Mouse (Mus musculus) limb, embryonic 14.5 days (tissue): ENCODE results near the gene Invs. TPM values are rescaled to one million over a fixed set of nuclear protein-coding genes. Genes with fewer than 3 reads are reported as not detected.

ENCODE experiments used
- ATAC-seq: fragments of 200-750 bp; cut with Nextera tagmentation; 2 replicates; pipeline ENCODE4 v1.8.0; 2017; ENCODE audit warnings: low read depth, moderate number of reproducible peaks, moderate TSS enrichment; ENCODE audit not compliant: low FRiP score
- DNase-seq: peaks from one replicate; pipeline ENCODE4 v3.0.0-alpha.2; 2015; ENCODE audit warnings: low spot score
- H3K27ac ChIP-seq: fragments of 300-500 bp; sonication (generic); replicated peaks from 2 replicates; pipeline ENCODE4 v1.5.1; 2014; ENCODE audit warnings: low read depth, mild to moderate bottlenecking, low read length, moderate library complexity, mixed read lengths
- H3K27me3 ChIP-seq: fragments of 300-500 bp; sonication (generic); 2 replicates; pipeline ENCODE4 v1.6.1; 2014; ENCODE audit warnings: low read length, mixed read lengths; ENCODE audit not compliant: control insufficient read depth, insufficient read depth
- H3K36me3 ChIP-seq: fragments of 300-500 bp; sonication (generic); 2 replicates; pipeline ENCODE4 v1.6.1; 2014; ENCODE audit warnings: mild to moderate bottlenecking, low read length, moderate library complexity, mixed read lengths; ENCODE audit not compliant: control insufficient read depth, insufficient read depth
- H3K4me1 ChIP-seq: fragments of 300-500 bp; sonication (generic); 2 replicates; pipeline ENCODE4 v1.6.1; 2014; ENCODE audit warnings: antibody characterized with exemption, low read length, mixed read lengths; ENCODE audit not compliant: control insufficient read depth, insufficient read depth
- H3K4me2 ChIP-seq: fragments of 300-500 bp; sonication (generic); replicated peaks from 2 replicates; pipeline ENCODE4 v1.6.1; 2014; ENCODE audit warnings: low read depth, mild to moderate bottlenecking, low read length, moderate library complexity; ENCODE audit not compliant: severe bottlenecking
- H3K4me3 ChIP-seq: fragments of 300-500 bp; sonication (generic); replicated peaks from 2 replicates; pipeline ENCODE4 v1.5.1; 2014; ENCODE audit warnings: low read length
- H3K9ac ChIP-seq: fragments of 300-500 bp; sonication (generic); 2 replicates; pipeline ENCODE4 v1.6.1; 2014; ENCODE audit warnings: mild to moderate bottlenecking, low read depth, low read length, moderate library complexity; ENCODE audit not compliant: severe bottlenecking
- H3K9me3 ChIP-seq: fragments of 300-500 bp; sonication (generic); 2 replicates; pipeline ENCODE4 v1.6.1; 2016; ENCODE audit warnings: low read length; ENCODE audit not compliant: control insufficient read depth
- POLR2A ChIP-seq: fragments of 200-500 bp; IDR thresholded peaks from 2 replicates; pipeline ENCODE4 v1.8.0; 2012; ENCODE audit warnings: inconsistent platforms, mild to moderate bottlenecking, moderate library complexity, borderline replicate concordance; ENCODE audit not compliant: insufficient read depth, insufficient read length; ENCODE audit errors: extremely low read depth
- WGBS: fragments of 180-500 bp; shearing (Covaris S2); extraction: QIAGEN DNeasy Blood & Tissue Kit; methylation state at CpG from one replicate; pipeline ENCODE4 v1.1.7; 2014; 5-methylcytosine and 5-hydroxymethylcytosine counted together
- polyA plus RNA-seq, 2 experiments: library from polyadenylated mRNA; depleted of rRNA in 1 of 2; stranded (reverse) in 1 of 2; unstranded in 1 of 2; fragments of >200 nt; fragmentation: Nextera tagmentation in 1 of 2; extraction: Ambion mirVana in 1 of 2; gene quantifications; 2 replicates each; pipeline versions ENCODE4 v1.2.1 to v1.2.3; 2012 to 2014

The Invs gene
- polyA plus RNA-seq, 2 experiments = 6.5 to 7.8 TPM

- H3K4me1 ChIP-seq = peaks cover 9% of the 10 kb centered on the region; the same call in 1 of the 2 replicates
- H3K9me3 ChIP-seq = no peaks in the 10 kb centered on the region
- H3K9ac ChIP-seq = no peak overlapping the region
- no peak for TF ChIP-seq POLR2A
- no peak overlapping the region for H3K4me2 ChIP-seq
- ATAC-seq = no peak
- DNase-seq = no peak
- no peak overlapping the region for H3K27ac ChIP-seq
- no peaks in the 10 kb centered on the region for H3K27me3 ChIP-seq
- WGBS = 92% methylated on average over 1 of the region's 1 CpGs
- no peak overlapping the region for H3K4me3 ChIP-seq
- peaks cover 8% of the 10 kb centered on the region; the same call in 1 of the 2 replicates for H3K36me3 ChIP-seq
Measured at GRCm38 (mm10) chr4:48281121-48281520, 1.6 kb downstream of the Invs start.

- H3K4me3 ChIP-seq = no peak overlapping the region
- WGBS = 85% methylated on average over 5 of the region's 5 CpGs
- peaks cover 8% of the 10 kb centered on the region for H3K36me3 ChIP-seq
- no peak overlapping the region for H3K27ac ChIP-seq
- H3K9ac ChIP-seq = no peak overlapping the region
- no peaks in the 10 kb centered on the region for H3K27me3 ChIP-seq
- no peak for DNase-seq
- H3K4me1 ChIP-seq = no peaks in the 10 kb centered on the region
- H3K4me2 ChIP-seq = no peak overlapping the region
- ATAC-seq = no peak
- no peak for TF ChIP-seq POLR2A
- H3K9me3 ChIP-seq = no peaks in the 10 kb centered on the region
Measured at GRCm38 (mm10) chr4:48287086-48287757, 7.7 kb downstream of the Invs start.

GRCm38 (mm10) chr4:48314814-48315213, 35.3 kb downstream of the Invs start:
- Histone ChIP-seq H3K9me3 (no peaks in the 10 kb centered on the region), H3K27me3 (no peaks in the 10 kb centered on the region), H3K27ac (no peak overlapping the region), H3K36me3 (no peaks in the 10 kb centered on the region), H3K4me1 (no peaks in the 10 kb centered on the region), H3K9ac (no peak overlapping the region), H3K4me3 (no peak overlapping the region), H3K4me2 (no peak overlapping the region)
- TF ChIP-seq POLR2A = no peak
- 79% methylated on average over 3 of the region's 3 CpGs for WGBS
- ATAC-seq (no peak), DNase-seq (no peak)

GRCm38 (mm10) chr4:48316036-48316435, 36.5 kb downstream of the Invs start:
- no peaks in the 10 kb centered on the region for H3K9me3 ChIP-seq
- H3K4me2 ChIP-seq = no peak overlapping the region
- H3K4me1 ChIP-seq = no peaks in the 10 kb centered on the region
- no peak for TF ChIP-seq POLR2A
- no peak overlapping the region for H3K9ac ChIP-seq
- no peak overlapping the region for H3K27ac ChIP-seq
- DNase-seq = no peak
- ATAC-seq = no peak
- H3K27me3 ChIP-seq = no peaks in the 10 kb centered on the region
- H3K36me3 ChIP-seq = no peaks in the 10 kb centered on the region
- H3K4me3 ChIP-seq = no peak overlapping the region
- 86% methylated on average over 3 of the region's 3 CpGs for WGBS

- no peak overlapping the region for H3K27ac ChIP-seq
- 64% methylated on average over 1 of the region's 1 CpGs for WGBS
- H3K4me1 ChIP-seq = no peaks in the 10 kb centered on the region
- no peak for TF ChIP-seq POLR2A
- H3K4me2 ChIP-seq = no peak overlapping the region
- H3K9me3 ChIP-seq = no peaks in the 10 kb centered on the region
- no peak overlapping the region for H3K9ac ChIP-seq
- H3K36me3 ChIP-seq = no peaks in the 10 kb centered on the region
- DNase-seq (peak; percentile 22), ATAC-seq (no peak)
- no peak overlapping the region for H3K4me3 ChIP-seq
- no peaks in the 10 kb centered on the region for H3K27me3 ChIP-seq
Measured at GRCm38 (mm10) chr4:48321276-48321675, 41.7 kb downstream of the Invs start.
